In genomic region chr12:51592888-51593228, GRCm38 (mm10) we compare ENCODE assay signal across 9 mouse cellular contexts. TPM values are rescaled to one million over a fixed set of nuclear protein-coding genes. Genes with fewer than 3 reads are reported as not detected.
DNase-seq lines count a peak whose midpoint lies in the region; ATAC-seq and TF ChIP-seq lines count a peak whose summit lies in the region.
"Had no signal": no experiment of that assay in that cellular context is flagged by ENCODE, and none has a peak within 500 bp of the region (broad histone marks: within the 10 kb centered on the region; RNA-seq: fewer than 3 reads in every experiment).

No protein-coding gene starts in this region.

- peaks cover 18% of the 10 kb centered on the region for H3K27me3 ChIP-seq in spleen, adult 2 months (ENCODE audit: control insufficient read depth, insufficient read depth, low read length)
- peaks cover 49% of the 10 kb centered on the region for H3K27me3 ChIP-seq in intestine, postnatal 0 days (replicated peaks; ENCODE audit: control insufficient read depth, insufficient read depth, low read length)

- ATAC-seq in intestine, postnatal 0 days, result 0 out of 2 replicates have a peak, but pooled peaks have one; percentile 16
- ATAC-seq in erythroblast, adult 5-6 weeks (replicated peaks; ENCODE audit: low FRiP score, poor library complexity, severe bottlenecking), result no peak

- no peak overlapping the region for H3K27ac ChIP-seq in gastrocnemius, adult 2 months
- peak overlapping the region; percentile 46; the same call in 1 of the 2 replicates for H3K27ac ChIP-seq in spleen, adult 2 months (ENCODE audit: insufficient read depth, low read length)
- no peak overlapping the region for H3K27ac ChIP-seq in intestine, postnatal 0 days (ENCODE audit: low read depth, low read length)
- no peak overlapping the region for H3K27ac ChIP-seq in olfactory bulb, adult 2 months (ENCODE audit: insufficient read depth, low read depth, low read length)

- no peaks in the 10 kb centered on the region for H3K9me3 ChIP-seq in intestine, postnatal 0 days (ENCODE audit: control insufficient read depth)

- peak overlapping the region; percentile 78 for H3K4me3 ChIP-seq in gastrocnemius, adult 2 months
- peak overlapping the region; percentile 14; the same call in 1 of the 2 replicates for H3K4me3 ChIP-seq in spleen, adult 2 months (ENCODE audit: extremely low read depth, insufficient read depth, insufficient read length)
- H3K4me3 ChIP-seq in intestine, postnatal 0 days (ENCODE audit: low read depth, low read length), result peak overlapping the region; percentile 59
- H3K4me3 ChIP-seq in olfactory bulb, adult 2 months (ENCODE audit: insufficient read depth, low read depth, low read length), result peak overlapping the region; percentile 72

- no peak for DNase-seq in gastrocnemius, adult 2 months
- DNase-seq in gastrocnemius, postnatal 14 days, result no peak
- no peak for DNase-seq in spleen, adult 2 months (ENCODE audit: low read depth in 1 of 2, low spot score in 2 of 2)
- DNase-seq in spleen, postnatal 10 days (ENCODE audit: low spot score in 2 of 2), result no peak
- no peak for DNase-seq in thymus, adult 18-20 months

- no peaks in the 10 kb centered on the region for H3K36me3 ChIP-seq in spleen, adult 2 months (ENCODE audit: control insufficient read depth, insufficient read depth, low read length)
- H3K36me3 ChIP-seq in intestine, postnatal 0 days (ENCODE audit: control insufficient read depth, insufficient read depth), result no peaks in the 10 kb centered on the region

- under 1% methylated on average over 20 of the region's 21 CpGs for WGBS in spleen, adult 2 months
- WGBS in intestine, postnatal 0 days, result 2% methylated on average over 21 of the region's 21 CpGs
- 1% methylated on average over 21 of the region's 21 CpGs for WGBS in olfactory bulb, adult 2 months

- H3K4me2 ChIP-seq in intestine, postnatal 0 days (replicated peaks; ENCODE audit: low read depth), result peak overlapping the region; percentile 97

- TF ChIP-seq POLR2A in spleen, adult 2 months (IDR thresholded peaks at IDR 0.05; ENCODE audit: low read depth, low read length), result no peak
- TF ChIP-seq POLR2A in olfactory bulb, adult 2 months (IDR thresholded peaks at IDR 0.05; ENCODE audit: insufficient read depth, low read depth, low read length), result no peak

- no peak for TF ChIP-seq CTCF in gastrocnemius, adult 2 months (IDR thresholded peaks at IDR 0.05)
- TF ChIP-seq CTCF in spleen, adult 2 months (IDR thresholded peaks at IDR 0.05; ENCODE audit: extremely low read depth, insufficient read depth, insufficient read length, insufficient replicate concordance), result no peak
- no peak for TF ChIP-seq CTCF in intestine, postnatal 0 days (IDR thresholded peaks at IDR 0.05; ENCODE audit: low read depth)
- no peak for TF ChIP-seq CTCF in olfactory bulb, adult 2 months (IDR thresholded peaks at IDR 0.05; ENCODE audit: insufficient read depth, low read depth, low read length)

- no peak overlapping the region for H3K9ac ChIP-seq in intestine, postnatal 0 days (ENCODE audit: low read depth, low read length)

- intact Hi-C loops in gastrocnemius, adult 2 months (cut with DNase I), result loop anchor here (10.0 kb wide), 1 partner anchor 148 kb away; no protein-coding TSS in a partner anchor
- intact Hi-C loops in gastrocnemius, postnatal 14 days (cut with DNase I; ENCODE audit: low total_unique reads), result no loop called here

- H3K4me1 ChIP-seq in spleen, adult 2 months (ENCODE audit: control insufficient read depth, insufficient read depth, insufficient read length), result peaks cover 8% of the 10 kb centered on the region
- H3K4me1 ChIP-seq in intestine, postnatal 0 days (replicated peaks; ENCODE audit: control insufficient read depth, insufficient read depth, low read length), result peaks cover 15% of the 10 kb centered on the region; the same call in 1 of the 2 replicates
- peaks cover 13% of the 10 kb centered on the region for H3K4me1 ChIP-seq in olfactory bulb, adult 2 months (ENCODE audit: control insufficient read depth, insufficient read depth, low read length)

RNA-seq across cellular contexts. Expression of gene Coch, which starts 0.3 kb away (rescaled TPM):
- under 1 TPM in 1 of 2 experiments, not detected in 1; 0.33 TPM for total RNA-seq in gastrocnemius, adult 2 months (2021)
- under 1 TPM; 0.08 to 0.16 TPM for total RNA-seq in gastrocnemius, postnatal 14 days (2021)
- polyA plus RNA-seq in spleen, adult 2 months (2012; rRNA removed), result 446 and 449 TPM in 2 replicates
- polyA plus RNA-seq in intestine, postnatal 0 days (2015; fragmentation: Nextera tagmentation; extraction: Ambion mirVana), result 0.71 and 0.89 TPM in 2 replicates
- not detected in 2 replicates for polyA plus RNA-seq in olfactory bulb, adult 2 months (2012; ENCODE audit: insufficient read depth, insufficient read length, low replicate concordance, missing spikeins)
- not detected in 2 replicates for total RNA-seq in erythroblast, adult 5-6 weeks (2015; ENCODE audit: low replicate concordance)
- total RNA-seq in erythroblast, adult 5-6 weeks (2017; ENCODE audit: low replicate concordance), result not detected in 2 replicates
- total RNA-seq: hematopoietic stem cell, adult 5-6 weeks had no signal

Comparison
In these comparisons a context has a peak if more than half of its experiments do, and no peak if none do; other contexts are left out.
1. H3K4me3 ChIP-seq: peak in every context shown above with its lines; median percentile 78 in gastrocnemius, adult 2 months; 72 in olfactory bulb, adult 2 months; 59 in intestine, postnatal 0 days; 14 in spleen, adult 2 months.